13 mouse cellular contexts compared by ENCODE assay signal in the genomic region with DNA sequence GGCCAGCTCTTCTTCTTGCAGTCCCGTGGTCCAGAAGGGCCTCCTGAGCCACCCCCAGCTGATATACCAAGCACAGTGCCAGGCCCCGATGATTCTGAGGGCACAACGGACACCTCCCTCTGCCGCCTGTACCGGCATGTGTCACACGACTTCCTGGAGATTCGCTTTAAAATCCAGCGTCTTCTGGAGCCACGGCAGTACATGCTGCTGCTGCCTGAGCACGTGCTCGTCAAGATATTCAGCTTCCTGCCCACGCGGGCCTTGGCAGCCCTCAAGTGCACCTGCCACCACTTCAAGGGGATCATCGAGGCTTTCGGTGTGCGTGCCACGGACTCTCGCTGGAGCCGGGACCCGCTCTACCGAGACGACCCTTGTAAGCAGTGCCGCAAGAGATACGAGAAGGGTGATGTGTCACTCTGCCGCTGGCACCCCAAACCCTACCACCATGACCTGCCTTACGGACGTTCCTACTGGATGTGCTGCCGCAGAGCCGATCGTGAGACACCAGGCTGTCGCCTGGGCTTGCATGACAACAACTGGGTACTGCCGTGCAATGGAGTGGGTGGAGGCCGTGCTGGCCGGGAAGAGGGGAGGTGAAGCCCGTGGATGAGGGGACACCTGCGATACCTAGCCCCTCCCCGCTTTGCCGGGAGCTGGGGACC. TPM values are rescaled to one million over a fixed set of nuclear protein-coding genes. Genes with fewer than 3 reads are reported as not detected.
A peak's percentile ranks its signal among the peaks of the same experiment; 100 is the strongest.
DNase-seq lines count a peak whose midpoint lies in the region; ATAC-seq and TF ChIP-seq lines count a peak whose summit lies in the region.
"Had no signal": no experiment of that assay in that cellular context is flagged by ENCODE, and none has a peak within 500 bp of the region (broad histone marks: within the 10 kb centered on the region; RNA-seq: fewer than 3 reads in every experiment).

No protein-coding gene starts in this region.

- ATAC-seq in kidney, embryonic 14.5 days (ENCODE audit: low FRiP score, low TSS enrichment) = 0 out of 2 replicates have a peak, but pooled peaks have one; percentile 24
- ATAC-seq in kidney, embryonic 15.5 days (replicated peaks; ENCODE audit: low FRiP score) = no peak

- no peak for TF ChIP-seq CTCF in cortical plate, adult 2 months (IDR thresholded peaks at IDR 0.05; ENCODE audit: extremely low read depth, insufficient read depth, low read length)

- H3K27ac ChIP-seq in kidney, embryonic 14.5 days (ENCODE audit: low read depth, low read length) = no peak overlapping the region
- no peak overlapping the region for H3K27ac ChIP-seq in kidney, embryonic 15.5 days
- H3K27ac ChIP-seq in cortical plate, adult 2 months (ENCODE audit: insufficient read depth, low read length) = 0 out of 2 replicates have a peak overlapping the region, but pooled peaks have one; percentile 14
- H3K27ac ChIP-seq: hindbrain, embryonic 13.5 days; limb, embryonic 13.5 days; midbrain, embryonic 10.5 days; neural tube, embryonic 12.5 days had no signal

- H3K4me3 ChIP-seq in kidney, embryonic 14.5 days (ENCODE audit: low read length) = no peak overlapping the region
- no peak overlapping the region for H3K4me3 ChIP-seq in kidney, embryonic 15.5 days (replicated peaks)
- H3K4me3 ChIP-seq in cortical plate, adult 2 months (ENCODE audit: insufficient read depth, low read length) = no peak overlapping the region
- H3K4me3 ChIP-seq: hindbrain, embryonic 13.5 days; limb, embryonic 13.5 days; midbrain, embryonic 10.5 days; neural tube, embryonic 12.5 days had no signal

- H3K4me1 ChIP-seq in kidney, embryonic 14.5 days (ENCODE audit: control insufficient read depth, insufficient read depth, low read length) = no peaks in the 10 kb centered on the region
- H3K4me1 ChIP-seq in kidney, embryonic 15.5 days = peaks cover 3% of the 10 kb centered on the region; the same call in 1 of the 2 replicates
- peaks cover 2% of the 10 kb centered on the region; the same call in 1 of the 2 replicates for H3K4me1 ChIP-seq in cortical plate, adult 2 months (ENCODE audit: control insufficient read depth, insufficient read depth, low read length)

- peak; percentile 72 for DNase-seq in right cerebral cortex, adult 18-20 months
- no peak for DNase-seq in right cerebral cortex, postnatal 25 days
- peak; percentile 50 for DNase-seq in right cerebral cortex, postnatal 14 days
- DNase-seq in adrenal gland, postnatal 10 days = no peak
- DNase-seq: kidney, adult 11 months; lung, adult 2 months had no signal

- TF ChIP-seq POLR2A in cortical plate, adult 2 months (IDR thresholded peaks at IDR 0.05; ENCODE audit: extremely low read depth, insufficient read depth, low read length) = no peak

- H3K9me3 ChIP-seq in kidney, embryonic 14.5 days (ENCODE audit: control insufficient read depth, low read length) = no peaks in the 10 kb centered on the region
- H3K9me3 ChIP-seq in kidney, embryonic 15.5 days (replicated peaks) = no peaks in the 10 kb centered on the region
- H3K9me3 ChIP-seq: hindbrain, embryonic 13.5 days; limb, embryonic 13.5 days; midbrain, embryonic 10.5 days; neural tube, embryonic 12.5 days had no signal

- no peak overlapping the region for H3K9ac ChIP-seq in kidney, embryonic 14.5 days (ENCODE audit: low read depth, low read length)
- no peak overlapping the region for H3K9ac ChIP-seq in kidney, embryonic 15.5 days
- H3K9ac ChIP-seq: hindbrain, embryonic 13.5 days; limb, embryonic 13.5 days; neural tube, embryonic 12.5 days had no signal

- H3K27me3 ChIP-seq in kidney, embryonic 14.5 days (ENCODE audit: control insufficient read depth, insufficient read depth, low read length) = no peaks in the 10 kb centered on the region
- H3K27me3 ChIP-seq in kidney, embryonic 15.5 days = no peaks in the 10 kb centered on the region
- H3K27me3 ChIP-seq: hindbrain, embryonic 13.5 days; limb, embryonic 13.5 days; neural tube, embryonic 12.5 days had no signal

- peaks cover 60% of the 10 kb centered on the region for H3K36me3 ChIP-seq in kidney, embryonic 14.5 days (ENCODE audit: control insufficient read depth, insufficient read depth, low read length)
- H3K36me3 ChIP-seq in kidney, embryonic 15.5 days = peaks cover 72% of the 10 kb centered on the region

- no peak overlapping the region for H3K4me2 ChIP-seq in kidney, embryonic 14.5 days (replicated peaks; ENCODE audit: low read depth, low read length)
- no peak overlapping the region for H3K4me2 ChIP-seq in kidney, embryonic 15.5 days
- H3K4me2 ChIP-seq: hindbrain, embryonic 13.5 days; limb, embryonic 13.5 days; neural tube, embryonic 12.5 days had no signal

- 92% methylated on average over 38 of the region's 38 CpGs for WGBS in kidney, embryonic 14.5 days
- WGBS in kidney, embryonic 15.5 days = 91% methylated on average over 38 of the region's 38 CpGs

RNA-seq across cellular contexts. Expression of gene Qpctl, which starts 12.3 kb away (rescaled TPM):
- polyA plus RNA-seq in kidney, embryonic 14.5 days (2014; fragmentation: Nextera tagmentation; extraction: Ambion mirVana) = 8.9 and 12.8 TPM in 2 replicates
- 13.5 and 14.4 TPM in 2 replicates for polyA plus RNA-seq in kidney, embryonic 15.5 days (2015; fragmentation: Nextera tagmentation; extraction: Ambion mirVana)
- 16.2 and 17.4 TPM in 2 replicates for polyA plus RNA-seq in cortical plate, adult 2 months (2012; rRNA removed)
- 10 to 100 TPM; 12.5 to 12.6 TPM for total RNA-seq in adrenal gland, postnatal 10 days (2021)

RNA-seq across cellular contexts. Expression of gene Snrpd2, which starts 12.7 kb away (rescaled TPM):
- 155 and 205 TPM in 2 replicates for polyA plus RNA-seq in kidney, embryonic 14.5 days (2014; fragmentation: Nextera tagmentation; extraction: Ambion mirVana)
- 157 and 162 TPM in 2 replicates for polyA plus RNA-seq in kidney, embryonic 15.5 days (2015; fragmentation: Nextera tagmentation; extraction: Ambion mirVana)
- 88.2 and 92.1 TPM in 2 replicates for polyA plus RNA-seq in cortical plate, adult 2 months (2012; rRNA removed)
- 10 to 100 TPM; 90.1 to 91.2 TPM for total RNA-seq in adrenal gland, postnatal 10 days (2021)

RNA-seq across cellular contexts. Expression of gene Fbxo46, which starts 17.1 kb away (rescaled TPM):
- polyA plus RNA-seq in kidney, embryonic 14.5 days (2014; fragmentation: Nextera tagmentation; extraction: Ambion mirVana) = 5.7 and 10.0 TPM in 2 replicates
- 16.1 and 16.3 TPM in 2 replicates for polyA plus RNA-seq in kidney, embryonic 15.5 days (2015; fragmentation: Nextera tagmentation; extraction: Ambion mirVana)
- polyA plus RNA-seq in cortical plate, adult 2 months (2012; rRNA removed) = 8.2 and 8.6 TPM in 2 replicates
- total RNA-seq in adrenal gland, postnatal 10 days (2021) = 10 to 100 TPM; 10.7 to 11.1 TPM

RNA-seq across cellular contexts. Expression of gene Gm4969, which starts 18.6 kb away (rescaled TPM):
- 2.3 and 4.5 TPM in 2 replicates for polyA plus RNA-seq in kidney, embryonic 14.5 days (2014; fragmentation: Nextera tagmentation; extraction: Ambion mirVana)
- polyA plus RNA-seq in kidney, embryonic 15.5 days (2015; fragmentation: Nextera tagmentation; extraction: Ambion mirVana) = 2.9 and 3.4 TPM in 2 replicates
- 0.70 and 1.1 TPM in 2 replicates for polyA plus RNA-seq in cortical plate, adult 2 months (2012; rRNA removed)
- total RNA-seq in adrenal gland, postnatal 10 days (2021) = under 1 TPM; 0.21 to 0.24 TPM
- polyA plus RNA-seq: lung, adult 2 months had no signal

RNA-seq across cellular contexts. Expression of gene Gipr, which starts 29.1 kb away (rescaled TPM):
- polyA plus RNA-seq in kidney, embryonic 14.5 days (2014; fragmentation: Nextera tagmentation; extraction: Ambion mirVana) = 0.31 and 0.45 TPM in 2 replicates
- polyA plus RNA-seq in kidney, embryonic 15.5 days (2015; fragmentation: Nextera tagmentation; extraction: Ambion mirVana) = 0.76 and 1.0 TPM in 2 replicates
- polyA plus RNA-seq in cortical plate, adult 2 months (2012; rRNA removed) = 3.3 and 3.9 TPM in 2 replicates
- total RNA-seq in adrenal gland, postnatal 10 days (2021) = under 1 TPM; 0.75 to 0.94 TPM

Comparison
In these comparisons a context has a peak if more than half of its experiments do, and no peak if none do; other contexts are left out.
1. DNase-seq: peak in right cerebral cortex, adult 18-20 months (single experiment) and right cerebral cortex, postnatal 14 days (single experiment); none in right cerebral cortex, postnatal 25 days (single experiment) and adrenal gland, postnatal 10 days (single experiment).